Mouse (Mus musculus) hematopoietic multipotent progenitor cell, adult 10-12 weeks (in vitro differentiated cells): ENCODE data around the gene Cldn34a. TPM values are rescaled to one million over a fixed set of nuclear protein-coding genes. Genes with fewer than 3 reads are reported as not detected.

Experiments
- polyA plus RNA-seq: library from polyadenylated mRNA; stranded (reverse); fragments of >175 nt; gene quantifications from 2 replicates; pipeline ENCODE4 v1.2.3, GENCODE M21; 2012; ENCODE audit warnings: low replicate concordance

The Cldn34a gene
- polyA plus RNA-seq: not detected in 2 replicates

DNA sequence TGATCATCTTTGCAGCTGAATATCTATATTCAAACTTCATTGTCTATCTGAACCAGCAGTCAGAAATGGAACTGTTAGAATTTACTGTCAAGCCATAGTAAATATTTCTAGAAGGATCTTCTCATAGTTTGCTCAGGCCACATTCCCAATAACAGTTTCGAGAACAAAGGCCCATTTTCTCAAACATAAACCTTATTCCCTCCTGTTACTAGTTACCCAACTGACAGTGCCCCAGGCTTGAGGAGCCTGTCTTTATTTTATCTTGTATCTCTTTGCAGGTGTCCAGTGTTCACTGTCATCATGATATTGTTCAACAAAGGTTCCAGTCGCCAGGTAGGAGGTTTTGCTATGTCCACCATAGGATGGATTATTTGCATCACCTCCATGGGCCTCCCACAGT is at the start of gene Cldn34a:
Gene Cldn34a (plus strand): TSS at position 301 of the 400 bp plus-strand sequence.

Other genes with a start within 250 kb of the Cldn34a start
- 0.79 and 1.2 TPM in 2 replicates for gene Kantr, start 235.8 kb upstream of the Cldn34a start, polyA plus RNA-seq
- 24.8 and 52.7 TPM in 2 replicates for gene Tspyl2, start 220.9 kb upstream of the Cldn34a start, polyA plus RNA-seq
- not detected in 2 replicates for gene Gpr173, start 194.6 kb upstream of the Cldn34a start, polyA plus RNA-seq
- gene Shroom2, start 206.1 kb downstream of the Cldn34a start, polyA plus RNA-seq: not detected in 2 replicates
- not detected in 2 replicates for gene Gpr143, start 218.6 kb downstream of the Cldn34a start, polyA plus RNA-seq